Mouse (Mus musculus) forebrain, embryonic 16.5 days (tissue): ENCODE results near the gene Rpl38. TPM values are rescaled to one million over a fixed set of nuclear protein-coding genes. Genes with fewer than 3 reads are reported as not detected.
A peak's percentile ranks its signal among the peaks of the same experiment; 100 is the strongest.

Experiments used
- ATAC-seq: fragments of 200-750 bp; cut with Nextera tagmentation; 2 replicates; pipeline ENCODE4 v1.8.0; 2017; ENCODE audit warnings: mild to moderate bottlenecking, moderate library complexity
- H3K27ac ChIP-seq: fragments of 300-500 bp; sonication (generic); 2 replicates; pipeline ENCODE4 v1.5.1; 2014; ENCODE audit warnings: low read length, control low read depth
- H3K27me3 ChIP-seq: fragments of 300-500 bp; sonication (generic); replicated peaks from 2 replicates; pipeline ENCODE4 v1.6.1; 2014; ENCODE audit warnings: low read length; ENCODE audit not compliant: control insufficient read depth, insufficient read depth
- H3K36me3 ChIP-seq: fragments of 300-500 bp; sonication (generic); 2 replicates; pipeline ENCODE4 v1.6.1; 2014; ENCODE audit not compliant: control insufficient read depth, insufficient read depth
- H3K4me1 ChIP-seq: fragments of 300-500 bp; sonication (generic); replicated peaks from 2 replicates; pipeline ENCODE4 v1.6.1; 2014; ENCODE audit warnings: low read length; ENCODE audit not compliant: control insufficient read depth, insufficient read depth
- H3K4me2 ChIP-seq: fragments of 300-500 bp; sonication (generic); 2 replicates; pipeline ENCODE4 v1.6.1; 2014; ENCODE audit warnings: mild to moderate bottlenecking, low read length, control low read depth
- H3K4me3 ChIP-seq: fragments of 300-500 bp; sonication (generic); replicated peaks from 2 replicates; pipeline ENCODE4 v1.5.1; 2014; ENCODE audit warnings: mild to moderate bottlenecking, low read length, control low read depth
- H3K9ac ChIP-seq: fragments of 300-500 bp; sonication (generic); replicated peaks from 2 replicates; pipeline ENCODE4 v1.6.1; 2014; ENCODE audit warnings: low read depth, low read length, control low read depth
- H3K9me3 ChIP-seq: fragments of 300-500 bp; sonication (generic); 2 replicates; pipeline ENCODE4 v1.6.1; 2016; ENCODE audit warnings: low read length; ENCODE audit not compliant: control insufficient read depth
- WGBS: fragments of 180-500 bp; shearing (Covaris S2); extraction: QIAGEN DNeasy Blood & Tissue Kit; methylation state at CpG from one replicate; pipeline ENCODE4 v1.1.7; 2014; 5-methylcytosine and 5-hydroxymethylcytosine counted together
- polyA plus RNA-seq: library from polyadenylated mRNA; unstranded; fragments of >200 nt; fragmentation: Nextera tagmentation; extraction: Ambion mirVana; gene quantifications from 2 replicates; pipeline ENCODE4 v1.2.1, GENCODE M21; 2015

Gene Rpl38
- polyA plus RNA-seq, 1 experiment from 2014 or later = 637 TPM

DNA sequence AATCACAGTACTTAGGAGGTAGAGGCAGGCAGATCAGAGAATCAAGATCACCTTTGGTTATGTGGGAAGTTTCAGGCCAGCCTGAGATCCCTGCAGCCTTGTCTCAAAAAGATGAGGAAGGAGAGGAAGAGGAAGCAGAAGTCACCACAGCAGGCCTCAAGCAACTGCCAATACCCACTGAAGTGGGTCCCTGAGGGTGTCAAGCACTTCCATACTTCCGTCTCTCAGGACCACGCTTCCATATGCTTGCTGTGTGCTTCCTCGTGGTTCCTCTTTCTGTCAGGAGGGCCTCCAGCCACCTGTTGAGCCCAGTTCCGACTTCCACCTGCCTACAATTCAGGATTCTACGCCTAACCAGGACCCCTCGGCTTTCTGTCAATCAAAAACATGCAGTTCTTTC lies 14.7 kb upstream of the Rpl38 start:
- Histone ChIP-seq H3K4me3 (no peak overlapping the region), H3K9me3 (no peaks in the 10 kb centered on the region), H3K9ac (no peak overlapping the region), H3K27ac (no peak overlapping the region), H3K4me1 (peaks cover 5% of the 10 kb centered on the region), H3K27me3 (peaks cover 9% of the 10 kb centered on the region; the same call in 1 of the 2 replicates), H3K4me2 (no peak overlapping the region), H3K36me3 (no peaks in the 10 kb centered on the region)
- no peak for ATAC-seq
- 85% methylated on average over 6 of the region's 6 CpGs for WGBS

DNA sequence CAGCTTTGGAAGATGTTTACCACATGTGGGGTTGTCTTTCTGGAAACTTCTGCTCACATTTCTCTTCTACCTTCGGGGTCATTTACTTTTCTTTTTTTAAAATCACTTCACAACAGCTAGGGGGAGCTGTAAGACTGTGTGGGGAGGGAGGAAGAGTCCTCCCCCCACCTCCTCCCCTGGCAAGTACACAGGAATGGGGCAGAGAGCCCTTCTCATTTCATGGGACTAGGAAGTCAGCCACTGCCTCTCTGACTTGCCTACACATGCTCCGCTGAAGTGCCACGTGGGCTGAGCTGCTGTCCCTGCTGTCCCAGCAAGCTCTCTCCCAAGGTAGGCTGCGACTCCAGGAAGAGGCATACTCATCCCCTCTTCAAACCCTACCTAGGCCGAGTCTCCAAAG lies 13.8 kb upstream of the Rpl38 start:
- H3K4me2 ChIP-seq = no peak overlapping the region
- H3K4me3 ChIP-seq = no peak overlapping the region
- H3K27ac ChIP-seq = no peak overlapping the region
- peaks cover 9% of the 10 kb centered on the region; the same call in 1 of the 2 replicates for H3K27me3 ChIP-seq
- no peaks in the 10 kb centered on the region for H3K36me3 ChIP-seq
- WGBS = 62% methylated on average over 5 of the region's 5 CpGs
- ATAC-seq = no peak
- no peak overlapping the region for H3K9ac ChIP-seq
- H3K4me1 ChIP-seq = peaks cover 5% of the 10 kb centered on the region
- H3K9me3 ChIP-seq = no peaks in the 10 kb centered on the region

DNA sequence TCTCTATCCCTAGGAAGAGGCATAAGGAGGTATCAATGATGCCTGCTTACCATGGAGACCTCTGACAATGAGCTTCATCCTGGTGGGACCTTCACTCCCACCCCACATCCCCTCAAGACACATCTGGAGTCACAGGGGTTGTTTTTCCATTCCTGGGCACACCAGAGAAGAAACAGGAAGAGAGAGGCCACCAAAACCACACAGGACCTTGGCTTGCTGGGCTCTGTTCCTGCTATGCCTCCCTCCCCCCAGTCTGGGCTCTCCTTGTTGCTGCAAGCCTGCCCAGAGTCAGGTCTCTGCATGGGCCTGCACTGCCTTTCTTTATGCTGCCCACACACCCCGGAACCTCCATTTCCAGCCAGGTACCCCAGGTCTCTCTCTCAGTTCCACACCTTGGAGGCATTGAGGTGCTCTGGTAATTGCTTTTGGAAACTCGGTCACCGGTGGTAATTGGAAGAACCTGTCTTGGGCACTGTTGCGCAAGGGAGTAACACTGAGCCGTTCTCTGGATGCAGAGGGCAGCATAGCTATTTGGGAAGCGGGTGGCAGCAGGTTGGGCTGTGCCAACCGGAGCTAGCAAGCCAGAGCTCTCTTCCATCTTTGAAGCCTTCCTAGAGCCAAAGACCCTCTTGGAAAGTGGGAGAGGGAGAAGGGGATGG lies 12.8 kb upstream of the Rpl38 start:
- no peak overlapping the region for H3K4me3 ChIP-seq
- no peak for ATAC-seq
- WGBS = 83% methylated on average over 7 of the region's 7 CpGs

DNA sequence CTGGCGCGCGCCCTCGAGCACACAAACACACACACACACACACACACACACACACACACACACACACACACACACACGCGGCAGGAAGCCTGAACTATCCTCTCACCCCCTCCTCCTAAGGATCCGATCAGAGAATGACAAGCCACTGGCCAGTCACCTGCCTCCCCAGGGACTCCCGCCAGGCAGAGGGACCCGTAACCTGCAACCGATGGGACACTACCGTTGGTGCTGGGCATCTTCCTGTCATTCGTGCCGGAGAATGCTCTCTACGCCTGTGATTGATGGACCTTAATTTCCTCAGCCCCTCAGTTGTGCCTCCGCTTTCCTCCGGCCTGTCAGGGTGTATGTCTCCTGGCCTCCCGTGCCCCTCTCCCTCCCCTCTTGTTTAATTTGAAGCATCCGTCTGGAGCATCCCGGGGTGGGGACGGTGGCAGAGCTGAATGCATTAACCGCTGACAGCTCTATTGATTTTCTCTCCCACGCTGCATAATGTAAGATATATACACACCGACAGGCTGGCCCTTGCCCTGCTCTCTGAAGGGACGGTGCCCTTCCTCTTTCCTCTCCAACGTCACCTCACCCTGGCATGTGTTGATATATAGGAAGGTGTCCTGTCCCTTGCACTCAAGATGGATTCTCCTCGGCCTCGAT lies 11.2 kb upstream of the Rpl38 start:
- WGBS = 57% methylated on average over 27 of the region's 27 CpGs
- no peak overlapping the region for H3K9ac ChIP-seq
- no peaks in the 10 kb centered on the region for H3K36me3 ChIP-seq
- no peak overlapping the region for H3K27ac ChIP-seq
- H3K9me3 ChIP-seq = no peaks in the 10 kb centered on the region
- H3K4me1 ChIP-seq = peaks cover 5% of the 10 kb centered on the region
- no peak overlapping the region for H3K4me2 ChIP-seq
- H3K4me3 ChIP-seq = no peak overlapping the region
- 0 out of 2 replicates have a peak, but pooled peaks have one; percentile 15 for ATAC-seq
- H3K27me3 ChIP-seq = peaks cover 9% of the 10 kb centered on the region; the same call in 1 of the 2 replicates

More for the DNA sequence above, 12.8 kb upstream of the Rpl38 start:
- no peak overlapping the region for H3K27ac ChIP-seq
- H3K9ac ChIP-seq = no peak overlapping the region
- H3K27me3 ChIP-seq = peaks cover 9% of the 10 kb centered on the region; the same call in 1 of the 2 replicates
- peaks cover 5% of the 10 kb centered on the region for H3K4me1 ChIP-seq
- H3K4me2 ChIP-seq = no peak overlapping the region
- H3K9me3 ChIP-seq = no peaks in the 10 kb centered on the region
- H3K36me3 ChIP-seq = no peaks in the 10 kb centered on the region

DNA sequence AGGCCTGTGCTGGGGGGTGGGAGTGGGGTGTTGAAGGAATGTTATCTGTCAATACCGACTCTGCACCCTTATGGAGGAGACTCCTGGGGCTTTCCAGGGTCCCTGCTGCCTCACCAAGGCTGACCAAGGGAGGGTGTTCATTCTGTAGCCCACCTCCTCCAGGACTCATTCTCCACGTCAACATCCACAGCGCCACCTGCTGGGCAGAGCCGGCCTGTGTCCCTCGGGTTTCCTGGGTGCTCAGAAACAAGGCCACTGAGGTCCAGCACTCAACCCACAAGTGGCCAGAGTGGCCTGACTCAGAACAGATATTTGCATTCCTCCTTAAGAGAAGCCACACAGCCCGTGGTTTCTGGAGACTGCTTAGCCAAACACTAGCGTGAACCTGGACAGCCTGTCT lies 10.6 kb upstream of the Rpl38 start:
- WGBS = 12% methylated on average over 7 of the region's 7 CpGs

DNA sequence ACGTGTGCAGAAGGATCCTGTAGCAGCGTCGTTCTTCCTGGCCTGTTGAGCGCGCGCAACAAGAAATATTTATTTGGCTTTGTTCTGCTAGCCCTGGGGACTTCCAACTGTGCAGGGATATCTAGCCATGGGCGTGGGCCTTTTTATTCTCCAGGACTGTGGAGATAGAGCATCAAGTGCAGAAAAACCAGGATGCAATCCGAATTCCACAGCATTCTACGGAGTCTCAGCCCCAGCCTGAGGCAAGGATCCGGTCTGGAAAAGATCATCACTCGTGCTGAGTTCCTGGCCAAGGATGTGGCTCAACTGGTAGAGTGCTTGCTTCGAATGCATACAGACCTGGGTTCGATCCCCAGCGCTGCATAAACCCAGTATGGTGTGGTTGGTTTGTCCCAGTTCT lies 6.2 kb upstream of the Rpl38 start:
- Histone ChIP-seq H3K36me3 (no peaks in the 10 kb centered on the region), H3K27ac (no peak overlapping the region), H3K9ac (no peak overlapping the region), H3K4me2 (no peak overlapping the region), H3K9me3 (no peaks in the 10 kb centered on the region), H3K27me3 (peaks cover 4% of the 10 kb centered on the region; the same call in 1 of the 2 replicates), H3K4me1 (no peaks in the 10 kb centered on the region), H3K4me3 (no peak overlapping the region)
- ATAC-seq = no peak
- WGBS = 90% methylated on average over 14 of the region's 14 CpGs

More for the DNA sequence above, 10.6 kb upstream of the Rpl38 start:
- 0 out of 2 replicates have a peak, but pooled peaks have one; percentile 43 for ATAC-seq
- H3K9me3 ChIP-seq = no peaks in the 10 kb centered on the region
- no peak overlapping the region for H3K4me3 ChIP-seq
- no peaks in the 10 kb centered on the region for H3K36me3 ChIP-seq
- peaks cover 6% of the 10 kb centered on the region; the same call in 1 of the 2 replicates for H3K27me3 ChIP-seq
- no peak overlapping the region for H3K4me2 ChIP-seq
- no peak overlapping the region for H3K9ac ChIP-seq
- H3K27ac ChIP-seq = no peak overlapping the region
- H3K4me1 ChIP-seq = peaks cover under 1% of the 10 kb centered on the region; the same call in 1 of the 2 replicates

DNA sequence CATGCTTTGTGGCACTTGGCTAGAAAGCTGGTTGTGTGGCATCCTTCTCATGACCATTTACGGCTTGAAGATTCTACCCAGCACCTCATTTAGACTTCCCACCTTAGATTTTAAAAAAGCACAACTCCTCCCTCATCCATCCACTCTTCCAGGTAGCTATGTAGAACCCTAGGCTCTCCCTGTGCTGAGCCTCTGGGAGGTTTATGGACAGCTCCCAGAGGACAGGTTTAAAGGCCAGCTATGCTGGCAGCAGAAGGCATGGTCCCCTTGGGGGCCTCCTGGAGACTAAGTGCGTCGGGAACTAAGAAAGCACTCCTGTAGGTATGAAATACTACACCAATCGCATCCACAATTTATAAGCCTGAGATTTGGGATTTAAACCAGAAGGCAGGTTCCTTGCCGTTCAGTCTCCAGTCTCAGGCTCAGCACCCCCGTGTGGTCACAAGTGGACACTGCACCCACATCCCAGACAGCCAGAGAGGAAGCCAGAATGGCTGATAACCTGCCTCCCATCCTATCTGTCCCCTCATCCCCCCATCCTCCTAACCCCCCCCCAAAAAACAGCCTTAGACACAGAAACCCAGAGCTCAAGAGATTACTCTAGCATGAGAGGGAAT lies 5.5 kb upstream of the Rpl38 start:
- H3K36me3 ChIP-seq = no peaks in the 10 kb centered on the region
- peaks cover 4% of the 10 kb centered on the region; the same call in 1 of the 2 replicates for H3K27me3 ChIP-seq
- no peak; the same call in 1 of the 2 replicates for ATAC-seq
- H3K27ac ChIP-seq = no peak overlapping the region
- no peaks in the 10 kb centered on the region for H3K9me3 ChIP-seq
- no peak overlapping the region for H3K4me3 ChIP-seq
- H3K9ac ChIP-seq = no peak overlapping the region
- H3K4me1 ChIP-seq = no peaks in the 10 kb centered on the region
- WGBS = 31% methylated on average over 6 of the region's 6 CpGs
- H3K4me2 ChIP-seq = no peak overlapping the region

DNA sequence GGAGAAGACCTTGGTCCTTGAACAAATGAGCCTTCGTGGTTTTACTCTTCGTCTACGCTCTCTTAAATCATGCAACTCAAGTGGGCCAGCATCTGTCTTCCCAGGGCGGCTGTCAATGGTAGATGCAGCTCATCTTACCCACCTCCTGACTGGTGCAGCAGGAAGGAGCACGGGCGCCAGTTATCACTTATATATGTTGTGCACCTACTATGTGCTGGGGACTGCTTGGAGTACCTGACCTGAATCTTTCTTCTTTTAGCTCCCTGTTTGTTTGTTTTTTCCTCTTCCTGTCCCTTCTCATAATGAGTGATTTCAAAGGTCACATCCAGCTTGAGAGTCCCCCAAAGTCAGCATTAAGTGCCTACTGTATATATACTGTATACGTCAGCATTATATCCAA lies 4.2 kb upstream of the Rpl38 start:
- WGBS = 90% methylated on average over 7 of the region's 7 CpGs
- no peaks in the 10 kb centered on the region for H3K9me3 ChIP-seq
- peaks cover 4% of the 10 kb centered on the region; the same call in 1 of the 2 replicates for H3K27me3 ChIP-seq
- no peak overlapping the region for H3K27ac ChIP-seq
- no peak overlapping the region for H3K4me3 ChIP-seq
- no peak for ATAC-seq
- H3K4me2 ChIP-seq = no peak overlapping the region
- H3K9ac ChIP-seq = no peak overlapping the region
- no peaks in the 10 kb centered on the region for H3K36me3 ChIP-seq
- peaks cover under 1% of the 10 kb centered on the region; the same call in 1 of the 2 replicates for H3K4me1 ChIP-seq

DNA sequence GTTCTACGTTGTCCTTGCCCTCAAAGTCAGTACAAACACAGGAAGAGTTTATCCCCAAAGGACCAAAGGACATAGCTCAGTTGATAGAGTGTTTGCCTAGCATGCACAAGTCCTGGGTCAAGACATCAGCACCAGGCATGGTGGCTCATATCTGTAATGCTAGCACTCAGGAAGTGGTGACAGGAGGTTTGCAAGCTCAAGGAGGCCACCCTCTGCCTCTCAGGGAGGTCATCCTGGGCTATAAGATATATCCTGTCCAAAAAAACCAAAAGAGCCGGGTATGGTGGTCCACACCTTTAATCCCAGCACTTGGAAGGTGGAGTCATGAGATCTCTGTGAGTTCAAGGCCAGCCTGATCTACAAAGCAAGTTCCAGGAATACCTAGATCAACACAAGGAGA lies 2.9 kb upstream of the Rpl38 start:
- Histone ChIP-seq H3K9ac (no peak overlapping the region), H3K36me3 (no peaks in the 10 kb centered on the region), H3K27me3 (peaks cover 4% of the 10 kb centered on the region; the same call in 1 of the 2 replicates), H3K9me3 (no peaks in the 10 kb centered on the region), H3K4me2 (no peak overlapping the region), H3K27ac (no peak overlapping the region), H3K4me1 (peaks cover 14% of the 10 kb centered on the region), H3K4me3 (no peak overlapping the region)
- 88% methylated on average over 2 of the region's 2 CpGs for WGBS
- no peak for ATAC-seq
